Mouse (Mus musculus) C2C12 (cell line): Measurements from ENCODE around the gene Tex45.

Experiments used
- CEBPB ChIP-seq: IDR thresholded peaks from one replicate; pipeline ENCODE4 v1.6.1; 2011; ENCODE audit warnings: low read depth, mild to moderate bottlenecking, control low read depth, moderate library complexity
- CTCF ChIP-seq: IDR thresholded peaks from one replicate; pipeline ENCODE4 v1.5.1; 2011; ENCODE audit not compliant: control insufficient read depth, insufficient read depth, insufficient read length
- FOSL1 ChIP-seq: IDR thresholded peaks from one replicate; pipeline ENCODE4 v1.8.0; 2011; ENCODE audit warnings: mild to moderate bottlenecking, low read length; ENCODE audit not compliant: poor library complexity, insufficient read depth, severe bottlenecking
- MAX ChIP-seq: IDR thresholded peaks from one replicate; pipeline ENCODE4 v1.6.1; 2011; ENCODE audit warnings: mild to moderate bottlenecking, control low read depth
- MYOG ChIP-seq: IDR thresholded peaks from one replicate; pipeline ENCODE4 v1.6.1; 2011; ENCODE audit not compliant: control insufficient read depth, insufficient read length; ENCODE audit errors: extremely low read depth
- USF1 ChIP-seq: IDR thresholded peaks from one replicate; pipeline ENCODE4 v1.6.1; 2011; ENCODE audit warnings: low read depth, mild to moderate bottlenecking, control low read depth, moderate library complexity

GRCm38 (mm10) chr8:3475715-3476429 lies 5.2 kb downstream of the Tex45 start:
- TF ChIP-seq CTCF (no peak), CEBPB (no peak), FOSL1 (no peak), MYOG (no peak), USF1 (no peak), MAX (no peak)
